Mouse (Mus musculus) spleen, postnatal 36 days (tissue): ENCODE measurements around the gene Otogl.
"Not testable (repeated sequence)": the region's sequence is repeated elsewhere in the genome, so short reads cannot be mapped to it uniquely, and the experiment has no call there.

ENCODE experiments used
- DNase-seq, 2 experiments: peaks; one replicate each; pipeline ENCODE4 v3.0.0; 2022; ENCODE audit warnings: low spot score in 2 of 2, mixed read lengths in 1 of 2

Otogl gene

DNA sequence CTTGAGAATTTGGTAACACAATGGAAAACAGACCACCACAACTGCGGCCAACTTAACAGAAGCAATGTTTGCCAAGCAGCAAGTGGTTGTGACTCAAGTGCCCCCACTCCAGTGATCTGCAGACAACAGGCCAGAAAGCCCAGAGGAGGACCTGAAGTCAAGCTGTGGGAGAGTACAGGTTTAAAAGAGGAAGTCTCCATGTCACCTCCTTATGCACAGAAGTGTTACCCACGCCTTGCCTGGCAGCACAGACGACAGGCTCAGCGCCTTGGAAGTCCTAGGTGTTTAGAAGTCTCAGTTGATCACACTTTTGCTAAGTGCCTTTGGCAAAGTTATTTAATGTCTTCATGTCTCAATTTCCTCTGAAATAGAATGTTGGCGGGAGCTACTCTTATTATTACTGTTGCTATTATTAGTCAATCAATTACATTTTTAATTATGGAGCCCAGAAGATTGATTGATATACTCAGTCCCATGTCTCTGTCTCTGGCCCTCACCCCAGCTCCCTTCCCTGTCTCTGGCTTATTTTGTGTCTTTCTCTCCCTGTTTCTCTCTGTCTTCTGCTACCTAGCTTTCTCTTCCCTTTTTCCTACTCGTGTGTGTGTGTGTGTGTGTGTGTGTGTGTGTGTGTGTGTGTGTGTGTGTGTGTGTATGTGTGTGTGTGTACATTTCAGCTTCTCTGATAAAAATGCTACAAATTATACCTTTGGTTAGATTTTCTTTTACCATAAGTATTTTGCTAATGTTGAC is 101.1 kb downstream of the Otogl start:
- DNase-seq = no peak

GRCm38 (mm10) chr10:107805203-107805602 is 106.7 kb downstream of the Otogl start:
- DNase-seq = no peak

DNA sequence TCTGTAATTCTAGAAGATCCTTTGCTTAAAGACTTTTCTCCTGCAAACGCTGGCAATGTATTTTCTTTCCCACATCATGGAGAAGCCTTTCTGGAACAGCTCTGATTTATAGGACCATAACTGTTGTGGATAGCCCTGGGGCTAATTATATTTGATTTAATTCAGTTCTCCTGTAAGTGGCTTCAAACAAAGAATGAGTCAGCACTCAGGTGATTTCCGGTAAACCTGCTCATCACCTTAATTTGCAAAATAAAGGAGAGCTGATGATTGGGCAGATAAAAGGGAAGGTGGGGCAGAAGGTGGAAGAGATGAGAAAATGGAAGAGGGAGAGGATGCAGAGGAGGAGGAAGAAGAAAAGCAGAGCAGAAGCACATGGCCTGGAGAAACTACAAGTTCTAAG is 107.6 kb downstream of the Otogl start:
- not testable (repeated sequence) for DNase-seq

- no peak for DNase-seq
Measured at GRCm38 (mm10) chr10:107799671-107800353, 112.1 kb downstream of the Otogl start.

- DNase-seq = no peak
Measured at GRCm38 (mm10) chr10:107794812-107795756, 116.8 kb downstream of the Otogl start.

- no peak for DNase-seq
Measured at GRCm38 (mm10) chr10:107792491-107792890, 119.4 kb downstream of the Otogl start.

- DNase-seq = no peak
Measured at GRCm38 (mm10) chr10:107779548-107779947, 132.4 kb downstream of the Otogl start.

GRCm38 (mm10) chr10:107759624-107760023 is 152.3 kb downstream of the Otogl start:
- no peak for DNase-seq

GRCm38 (mm10) chr10:107753471-107753870 is 158.5 kb downstream of the Otogl start:
- no peak for DNase-seq

DNA sequence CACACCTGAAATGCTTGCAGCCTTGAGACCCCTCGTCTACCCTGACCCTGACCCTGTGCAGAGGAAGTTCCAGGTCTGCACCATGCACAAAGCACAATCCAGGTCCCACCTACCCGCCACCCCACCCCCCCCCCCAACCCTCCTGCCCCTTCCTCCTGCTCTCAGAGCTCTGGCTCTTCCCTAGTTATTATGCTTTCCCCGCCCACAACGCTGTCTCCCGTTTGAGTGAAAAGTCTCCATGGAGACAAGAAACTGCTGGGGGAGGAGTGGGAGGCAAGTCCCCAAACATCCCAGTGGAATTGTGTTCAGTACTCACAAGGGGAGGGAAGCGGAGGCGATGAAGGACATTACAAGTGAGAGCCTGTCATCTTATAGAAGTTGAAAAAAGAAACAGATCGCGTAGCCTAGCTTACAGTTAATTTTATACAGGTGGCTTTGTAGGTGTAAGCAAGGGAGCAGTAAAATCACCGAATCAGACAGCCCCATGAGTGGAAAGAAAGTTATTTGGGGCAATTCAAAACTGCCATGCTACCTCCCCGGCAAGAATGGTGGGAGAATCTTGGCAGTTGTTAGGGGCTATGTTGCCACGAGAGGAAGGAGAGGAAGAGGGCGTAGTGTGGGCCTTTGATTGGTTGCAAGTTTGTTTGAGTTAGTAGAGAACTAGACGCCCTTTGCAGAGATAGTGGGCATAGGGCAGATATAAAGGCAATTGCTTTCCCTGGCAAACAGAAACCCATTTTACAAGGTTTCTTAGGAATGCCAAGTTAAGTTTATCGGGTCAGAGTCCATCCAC is 159.4 kb downstream of the Otogl start:
- no peak for DNase-seq

GRCm38 (mm10) chr10:107751944-107752343 is 160.0 kb downstream of the Otogl start:
- DNase-seq = no peak

GRCm38 (mm10) chr10:107747566-107747965 is 164.4 kb downstream of the Otogl start:
- no peak for DNase-seq

DNA sequence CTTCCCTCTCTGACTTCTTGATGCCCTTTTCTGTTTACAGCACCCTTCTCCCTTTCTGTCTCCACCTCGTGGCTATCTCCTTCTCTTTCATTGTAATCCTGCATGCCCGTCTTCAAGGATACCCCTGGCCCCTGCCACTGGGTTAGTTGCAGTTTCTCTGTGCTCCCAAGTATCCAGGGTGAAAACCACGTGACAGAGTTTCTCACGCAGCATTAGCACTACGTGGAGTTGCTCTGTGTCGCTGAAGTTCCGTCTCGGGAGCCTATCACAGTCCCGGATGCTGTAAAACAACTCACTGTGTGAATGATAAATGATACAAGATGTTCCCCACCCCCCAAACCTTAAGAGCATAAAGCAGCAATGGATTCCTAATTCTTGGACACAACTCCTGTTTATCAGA is 165.2 kb downstream of the Otogl start:
- no peak for DNase-seq

DNA sequence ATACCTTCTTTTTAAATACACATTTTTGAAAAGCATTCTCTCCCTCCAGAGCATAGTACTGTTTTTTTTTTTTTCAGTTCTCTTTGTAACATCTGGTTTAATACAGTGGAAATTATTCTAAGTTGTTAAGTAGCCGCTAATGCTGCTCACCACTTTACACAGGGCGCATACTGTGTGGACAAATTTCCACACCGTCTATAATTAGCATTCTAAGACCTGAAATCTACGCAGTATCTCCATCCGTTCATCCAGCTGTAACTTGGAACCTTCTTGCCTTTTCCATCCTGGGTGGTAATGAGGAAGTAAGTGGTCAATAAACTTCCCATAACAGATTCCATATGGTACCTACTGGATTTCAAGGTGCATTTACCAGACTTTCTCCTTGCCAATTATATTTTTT is 172.1 kb downstream of the Otogl start:
- DNase-seq = no peak

GRCm38 (mm10) chr10:107737743-107738142 is 174.2 kb downstream of the Otogl start:
- DNase-seq = no peak

- DNase-seq = no peak
Measured at GRCm38 (mm10) chr10:107735448-107735847, 176.5 kb downstream of the Otogl start.

GRCm38 (mm10) chr10:107734327-107734726 is 177.6 kb downstream of the Otogl start:
- no peak for DNase-seq

GRCm38 (mm10) chr10:107725631-107726030 is 186.3 kb downstream of the Otogl start:
- no peak for DNase-seq

- DNase-seq = no peak
Measured at GRCm38 (mm10) chr10:107719806-107720205, 192.1 kb downstream of the Otogl start, which contains the start of gene Ptprq. Gene Ptprq (minus strand): TSS chr10:107720051.
